Mouse (Mus musculus): Measurements from ENCODE around the gene Otud7b. TPM values are rescaled to one million over a fixed set of nuclear protein-coding genes. Genes with fewer than 3 reads are reported as not detected.
"Not testable (repeated sequence)": the region's sequence is repeated elsewhere in the genome, so short reads cannot be mapped to it uniquely, and the experiment has no call there.

Otud7b gene
- total RNA-seq, 1 experiment from 2014 or later, result 48.0 TPM

- not testable (repeated sequence) for ATAC-seq (ENCODE audit: extremely low read depth, insufficient number of reproducible peaks, low FRiP score, poor library complexity, severe bottlenecking)
Measured at GRCm38 (mm10) chr3:96198601-96199251, 94.4 kb downstream of the Otud7b start.

DNA sequence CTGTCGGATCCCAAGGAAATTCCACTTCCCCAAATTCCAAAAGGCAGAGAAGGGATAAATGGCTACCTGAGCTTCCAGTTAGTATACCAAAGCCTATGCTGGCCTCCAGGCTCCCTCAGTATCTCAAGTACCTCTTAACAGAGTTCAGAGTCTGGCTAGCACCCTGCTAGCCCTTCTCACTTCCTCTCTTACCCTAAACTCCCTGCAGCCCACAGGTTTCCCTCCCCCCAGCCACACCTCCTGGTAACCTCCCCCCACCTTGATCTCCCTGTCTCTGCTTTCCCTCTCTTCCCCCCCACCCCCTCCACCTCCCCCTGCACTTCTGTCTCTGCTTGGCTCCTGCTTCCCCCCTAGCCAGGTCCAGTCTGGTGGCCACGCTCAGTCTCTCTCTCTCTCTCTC, 95.4 kb downstream of the Otud7b start:
- ATAC-seq (ENCODE audit: extremely low read depth, insufficient number of reproducible peaks, low FRiP score, poor library complexity, severe bottlenecking), result peak; percentile 14; the same call in 1 of the 2 replicates

DNA sequence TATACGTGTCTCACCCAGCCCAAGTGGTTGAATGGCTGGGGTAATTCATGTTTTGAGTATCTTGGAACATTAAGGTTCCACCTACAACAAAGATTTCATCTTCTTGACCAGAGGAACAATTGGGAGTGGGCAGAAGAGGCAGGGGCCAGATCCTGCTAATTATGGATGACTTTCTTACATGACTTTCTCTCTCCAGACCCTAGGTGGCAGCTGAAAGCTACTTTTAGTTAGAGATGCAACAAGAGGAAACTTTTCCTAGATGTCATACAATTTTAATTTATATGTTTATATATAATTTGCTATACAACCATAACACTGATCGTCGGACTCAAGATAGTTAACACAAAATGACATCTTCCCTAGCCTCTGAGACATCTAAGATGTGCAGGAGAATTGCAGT, 103.5 kb downstream of the Otud7b start:
- no peak for ATAC-seq (ENCODE audit: extremely low read depth, insufficient number of reproducible peaks, low FRiP score, poor library complexity, severe bottlenecking)

DNA sequence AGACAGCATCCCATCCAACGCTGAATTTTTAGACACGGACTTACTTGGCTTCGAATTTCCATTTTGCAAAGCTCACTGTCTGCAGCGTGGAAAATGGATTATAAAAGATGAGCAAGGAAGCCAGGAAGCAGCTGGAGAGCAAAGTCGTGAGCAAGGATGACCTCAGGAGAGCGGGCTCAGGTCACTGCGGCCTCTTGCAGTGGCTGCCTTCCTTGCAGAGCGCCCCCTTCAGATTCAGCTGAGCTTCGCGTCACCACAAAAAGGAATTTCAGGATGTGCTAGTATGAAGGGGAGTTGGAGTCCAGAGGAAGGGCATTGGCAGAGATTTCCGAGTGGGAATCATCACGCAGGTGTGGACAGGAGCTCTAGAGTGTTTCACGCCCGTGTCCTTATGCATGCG, 104.9 kb downstream of the Otud7b start:
- ATAC-seq (ENCODE audit: extremely low read depth, insufficient number of reproducible peaks, low FRiP score, poor library complexity, severe bottlenecking), result no peak

Other genes starting within 250 kb of the Otud7b start
- gene Prpf3, start 248.6 kb upstream of the Otud7b start, total RNA-seq (2017), result 56.2 and 62.6 TPM in 2 replicates
- 155 and 192 TPM in 2 replicates for gene Mrps21, start 233.0 kb upstream of the Otud7b start, total RNA-seq (2017)
- 0.81 and 2.2 TPM in 2 replicates for gene Ciart, start 222.3 kb upstream of the Otud7b start, total RNA-seq (2017)
- gene BC028528, start 212.5 kb upstream of the Otud7b start, total RNA-seq (2017), result 63.4 and 69.2 TPM in 2 replicates
- gene Aph1a, start 210.6 kb upstream of the Otud7b start, total RNA-seq (2017), result 26.9 and 27.1 TPM in 2 replicates
- gene Car14, start 199.8 kb upstream of the Otud7b start, total RNA-seq (2017), result not detected in 2 replicates
- gene Anp32e, start 175.3 kb upstream of the Otud7b start, total RNA-seq (2017), result 82.9 and 114 TPM in 2 replicates
- gene Plekho1, start 108.5 kb upstream of the Otud7b start, total RNA-seq (2017), result 153 and 166 TPM in 2 replicates
- gene Vps45, start 46.1 kb upstream of the Otud7b start, total RNA-seq (2017), result 8.4 and 9.7 TPM in 2 replicates
- 2.4 and 3.4 TPM in 2 replicates for gene Mtmr11, start 57.5 kb downstream of the Otud7b start, total RNA-seq (2017)
- 17.8 and 18.5 TPM in 2 replicates for gene Sf3b4, start 67.8 kb downstream of the Otud7b start, total RNA-seq (2017)
- 0.74 and 0.81 TPM in 2 replicates for gene Sv2a, start 76.6 kb downstream of the Otud7b start, total RNA-seq (2017)
- 9.8 and 11.5 TPM in 2 replicates for gene Bola1, start 115.2 kb downstream of the Otud7b start, total RNA-seq (2017)
- gene Hist2h2ab, start 115.3 kb downstream of the Otud7b start, total RNA-seq (2017), result 10.6 and 11.1 TPM in 2 replicates
- 316 and 362 TPM in 2 replicates for gene Hist2h2ac, start 116.4 kb downstream of the Otud7b start, total RNA-seq (2017)
- 18.0 and 21.3 TPM in 2 replicates for gene Hist2h2be, start 116.6 kb downstream of the Otud7b start, total RNA-seq (2017)
- gene Hist2h3c2, start 134.6 kb downstream of the Otud7b start, total RNA-seq (2017), result 4.4 and 5.5 TPM in 2 replicates
- gene Hist2h2aa2, start 135.7 kb downstream of the Otud7b start, total RNA-seq (2017), result 972 and 1,072 TPM in 2 replicates
- gene Hist2h2aa1, start 141.0 kb downstream of the Otud7b start, total RNA-seq (2017), result 465 and 524 TPM in 2 replicates
- gene Hist2h3c1, start 142.2 kb downstream of the Otud7b start, total RNA-seq (2017), result not detected in 2 replicates
- 51.9 and 61.8 TPM in 2 replicates for gene Hist2h4, start 158.8 kb downstream of the Otud7b start, total RNA-seq (2017)
- gene Hist2h3b, start 164.1 kb downstream of the Otud7b start, total RNA-seq (2017), result 18.0 and 33.1 TPM in 2 replicates
- gene Hist2h2bb, start 165.2 kb downstream of the Otud7b start, total RNA-seq (2017), result 290 and 294 TPM in 2 replicates
- 3.7 and 4.9 TPM in 2 replicates for gene Fcgr1, start 189.4 kb downstream of the Otud7b start, total RNA-seq (2017)